Mouse (Mus musculus) megakaryocyte, embryonic 14.5 days (primary cell): ENCODE results near the gene Slc39a3.

Experiments
- FLI1 ChIP-seq: IDR thresholded peaks from 2 replicates; pipeline ENCODE4 v1.6.1; 2012; ENCODE audit warnings: low read length, inconsistent platforms, mixed read lengths
- GATA1 ChIP-seq: IDR thresholded peaks from 3 replicates; pipeline ENCODE4 v1.6.1; 2012; ENCODE audit warnings: mixed read lengths, low read length, inconsistent platforms, borderline replicate concordance

DNA sequence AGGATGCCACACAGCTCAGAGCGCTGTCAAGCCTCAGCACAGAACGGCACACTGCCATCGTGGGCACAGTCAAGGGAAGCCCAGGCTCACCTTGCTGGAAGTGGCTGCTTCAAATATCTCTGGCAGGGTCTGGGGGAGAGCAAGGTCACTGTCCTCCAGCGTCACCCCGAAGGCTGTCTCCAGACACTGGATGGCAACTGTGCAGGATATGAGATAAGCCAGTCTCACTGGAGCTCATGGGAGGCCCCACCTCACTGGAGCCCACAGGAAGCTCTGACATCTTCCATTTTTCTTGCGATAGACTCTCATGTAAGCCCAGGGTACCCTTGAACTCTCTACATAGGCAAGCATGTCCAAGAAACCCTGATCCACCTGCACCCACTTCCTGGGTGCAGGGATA lies 13.9 kb upstream of the Slc39a3 start:
- TF ChIP-seq GATA1: no peak; the same call in 2 of the 3 replicates
- no peak for TF ChIP-seq FLI1
